Mouse (Mus musculus) small intestine, adult 2 months (tissue): ENCODE measurements around the gene Cdc42ep2. TPM values are rescaled to one million over a fixed set of nuclear protein-coding genes. Genes with fewer than 3 reads are reported as not detected.

ENCODE experiments used
- H3K27ac ChIP-seq: fragments of 200-500 bp; 2 replicates; pipeline ENCODE4 v1.5.1; 2012; ENCODE audit warnings: low read depth, low read length, control low read depth, inconsistent platforms; ENCODE audit not compliant: insufficient read depth
- H3K27me3 ChIP-seq: fragments of 200-500 bp; 2 replicates; pipeline ENCODE4 v1.6.1; 2012; ENCODE audit warnings: mild to moderate bottlenecking, moderate library complexity, low read length, inconsistent platforms; ENCODE audit not compliant: control insufficient read depth, insufficient read depth
- H3K36me3 ChIP-seq: fragments of 200-500 bp; 2 replicates; pipeline ENCODE4 v1.6.1; 2012; ENCODE audit warnings: mild to moderate bottlenecking, low read length, control low read depth, inconsistent platforms; ENCODE audit not compliant: control insufficient read depth, insufficient read depth
- H3K4me1 ChIP-seq: fragments of 200-500 bp; 2 replicates; pipeline ENCODE4 v1.6.1; 2012; ENCODE audit warnings: low read length, inconsistent platforms, mixed read lengths; ENCODE audit not compliant: control insufficient read depth, insufficient read depth, insufficient read length
- H3K4me3 ChIP-seq: fragments of 200-500 bp; 2 replicates; pipeline ENCODE4 v1.5.1; 2012; ENCODE audit warnings: low read depth, mild to moderate bottlenecking, control low read depth, inconsistent platforms, low read length, moderate library complexity
- CTCF ChIP-seq: fragments of 200-500 bp; IDR thresholded peaks from 2 replicates; pipeline ENCODE4 v1.5.1; 2012; ENCODE audit warnings: low read depth, mild to moderate bottlenecking, control low read depth, inconsistent platforms, low read length, moderate library complexity, mixed read lengths; ENCODE audit not compliant: insufficient replicate concordance, insufficient read length; ENCODE audit errors: extremely low read depth
- POLR2A ChIP-seq: fragments of 200-500 bp; IDR thresholded peaks from 2 replicates; pipeline ENCODE4 v1.6.1; 2012; ENCODE audit warnings: low read depth, mild to moderate bottlenecking, control low read depth, inconsistent platforms, low read length, moderate library complexity
- WGBS: fragments of 180-500 bp; shearing (Covaris S2); methylation state at CpG from one replicate; pipeline ENCODE4 v1.1.7; 2018; 5-methylcytosine and 5-hydroxymethylcytosine counted together
- polyA plus RNA-seq: library from polyadenylated mRNA; depleted of rRNA; stranded (reverse); fragments of >200 nt; gene quantifications from 2 replicates; pipeline ENCODE4 v1.2.3, GENCODE M21; 2012

Cdc42ep2 gene
- polyA plus RNA-seq, 1 experiment, result 30.6 TPM

DNA sequence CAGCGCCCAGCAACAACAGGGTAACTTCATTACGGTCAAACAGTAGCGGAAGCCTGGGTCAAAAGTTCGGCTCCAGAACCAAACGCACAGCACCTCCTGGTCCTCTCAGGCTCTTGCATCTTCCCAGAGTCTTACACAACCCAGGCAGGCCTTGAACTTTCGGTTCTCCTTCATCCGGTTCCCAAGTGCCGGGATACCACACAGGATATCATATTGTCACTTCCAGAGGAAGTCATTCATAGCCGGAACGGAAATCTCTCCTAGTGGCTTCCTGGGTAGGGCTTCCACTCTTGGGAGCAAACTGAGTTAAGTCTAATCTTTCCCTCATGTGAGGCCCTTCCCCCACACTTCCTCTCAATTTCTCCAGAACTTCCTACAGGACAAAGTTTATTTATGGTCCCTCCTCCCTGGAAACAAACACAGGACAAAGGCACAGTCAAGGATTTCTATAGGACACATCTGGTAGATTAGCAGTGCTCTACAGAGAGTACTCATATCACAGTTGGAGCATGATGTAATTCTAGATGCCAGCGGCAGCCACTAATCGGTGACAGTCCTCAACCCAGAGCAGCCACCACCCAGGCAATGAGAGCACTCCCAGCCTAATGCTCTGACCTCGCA lies 27.6 kb upstream of the Cdc42ep2 start:
- no peaks in the 10 kb centered on the region for H3K27me3 ChIP-seq
- H3K4me1 ChIP-seq, result peaks cover 31% of the 10 kb centered on the region
- TF ChIP-seq CTCF (no peak), POLR2A (no peak)
- 60% methylated on average over 13 of the region's 13 CpGs for WGBS
- H3K4me3 ChIP-seq, result peak overlapping the region; percentile 10
- H3K36me3 ChIP-seq, result peaks cover 15% of the 10 kb centered on the region
- peak overlapping the region; percentile 92 for H3K27ac ChIP-seq

DNA sequence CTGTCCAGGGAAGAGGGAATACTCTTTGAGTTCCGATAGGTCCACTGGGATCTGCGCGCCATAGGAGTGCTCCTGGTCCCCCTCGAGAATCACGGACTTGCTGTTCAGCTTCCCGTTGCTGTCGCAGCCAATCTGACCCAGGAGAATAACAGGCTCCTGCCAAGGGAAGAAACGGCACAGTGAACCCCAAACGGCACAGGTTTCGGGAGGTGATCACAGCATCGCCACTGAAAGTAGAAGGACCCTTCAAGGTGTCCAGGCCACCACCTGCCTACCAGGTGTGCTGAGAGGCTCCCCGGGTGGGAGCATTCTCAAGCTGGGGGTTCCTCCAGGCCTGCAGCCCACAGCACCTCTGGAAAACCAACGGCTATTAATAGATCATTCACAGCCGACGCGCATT lies 27.0 kb upstream of the Cdc42ep2 start:
- TF ChIP-seq POLR2A, result no peak
- Histone ChIP-seq H3K27me3 (no peaks in the 10 kb centered on the region), H3K27ac (peak overlapping the region; percentile 66), H3K36me3 (peaks cover 17% of the 10 kb centered on the region), H3K4me1 (peaks cover 32% of the 10 kb centered on the region), H3K4me3 (peak overlapping the region; percentile 10)
- 88% methylated on average over 16 of the region's 16 CpGs for WGBS

GRCm38 (mm10) chr19:5950218-5950617 lies 25.6 kb upstream of the Cdc42ep2 start:
- WGBS, result 81% methylated on average over 11 of the region's 11 CpGs
- Histone ChIP-seq H3K4me3 (no peak overlapping the region), H3K27ac (no peak overlapping the region), H3K27me3 (no peaks in the 10 kb centered on the region), H3K4me1 (peaks cover 41% of the 10 kb centered on the region), H3K36me3 (peaks cover 19% of the 10 kb centered on the region)
- no peak for TF ChIP-seq POLR2A
- TF ChIP-seq CTCF, result no peak

- Histone ChIP-seq H3K36me3 (peaks cover 27% of the 10 kb centered on the region), H3K27ac (peak overlapping the region; percentile 91), H3K4me1 (peaks cover 21% of the 10 kb centered on the region), H3K4me3 (no peak overlapping the region), H3K27me3 (no peaks in the 10 kb centered on the region)
- no peak for TF ChIP-seq POLR2A
- TF ChIP-seq CTCF, result no peak
- WGBS, result 60% methylated on average over 8 of the region's 8 CpGs
These were observed 21.3 kb upstream of the Cdc42ep2 start for GRCm38 (mm10) chr19:5945891-5946290.

GRCm38 (mm10) chr19:5945027-5945426 lies 20.4 kb upstream of the Cdc42ep2 start:
- Histone ChIP-seq H3K36me3 (peaks cover 23% of the 10 kb centered on the region), H3K27ac (peak overlapping the region; percentile 91), H3K4me3 (no peak overlapping the region), H3K27me3 (no peaks in the 10 kb centered on the region), H3K4me1 (peaks cover 27% of the 10 kb centered on the region)
- TF ChIP-seq CTCF, result no peak
- TF ChIP-seq POLR2A, result no peak
- 66% methylated on average over 7 of the region's 7 CpGs for WGBS

GRCm38 (mm10) chr19:5944145-5944544 lies 19.5 kb upstream of the Cdc42ep2 start:
- H3K4me1 ChIP-seq, result peaks cover 33% of the 10 kb centered on the region
- H3K4me3 ChIP-seq, result no peak overlapping the region
- H3K36me3 ChIP-seq, result peaks cover 22% of the 10 kb centered on the region
- WGBS, result 70% methylated on average over 8 of the region's 8 CpGs
- TF ChIP-seq POLR2A (no peak), CTCF (no peak)
- H3K27me3 ChIP-seq, result no peaks in the 10 kb centered on the region
- H3K27ac ChIP-seq, result no peak overlapping the region

- no peak for TF ChIP-seq POLR2A
- no peak for TF ChIP-seq CTCF
- H3K4me1 ChIP-seq, result peaks cover 36% of the 10 kb centered on the region
- peaks cover 22% of the 10 kb centered on the region for H3K36me3 ChIP-seq
- no peaks in the 10 kb centered on the region for H3K27me3 ChIP-seq
- 89% methylated on average over 15 of the region's 15 CpGs for WGBS
- no peak overlapping the region for H3K27ac ChIP-seq
- H3K4me3 ChIP-seq, result no peak overlapping the region
These were observed 18.8 kb upstream of the Cdc42ep2 start for GRCm38 (mm10) chr19:5943404-5943803.
